Mouse (Mus musculus) neural tube, embryonic 14.5 days (tissue): Measurements from ENCODE around the gene Actl6a. TPM values are rescaled to one million over a fixed set of nuclear protein-coding genes. Genes with fewer than 3 reads are reported as not detected.
"Not testable (repeated sequence)": the region's sequence is repeated elsewhere in the genome, so short reads cannot be mapped to it uniquely, and the experiment has no call there.

ENCODE experiments used
- ATAC-seq: fragments of 200-750 bp; cut with Nextera tagmentation; 2 replicates; pipeline ENCODE4 v1.8.0; 2017; ENCODE audit warnings: low read depth, mild to moderate bottlenecking, moderate TSS enrichment, moderate library complexity
- H3K27ac ChIP-seq: fragments of 300-500 bp; sonication (generic); 2 replicates; pipeline ENCODE4 v1.5.1; 2014; ENCODE audit warnings: low read depth, mild to moderate bottlenecking, control low read depth, low read length, moderate library complexity, mixed read lengths
- H3K27me3 ChIP-seq: fragments of 300-500 bp; sonication (generic); 2 replicates; pipeline ENCODE4 v1.6.1; 2014; ENCODE audit warnings: low read length; ENCODE audit not compliant: control insufficient read depth, insufficient read depth
- H3K36me3 ChIP-seq: fragments of 300-500 bp; sonication (generic); 2 replicates; pipeline ENCODE4 v1.6.1; 2014; ENCODE audit warnings: low read length, mixed read lengths; ENCODE audit not compliant: control insufficient read depth, insufficient read depth
- H3K4me1 ChIP-seq: fragments of 300-500 bp; sonication (generic); 2 replicates; pipeline ENCODE4 v1.6.1; 2014; ENCODE audit warnings: low read length; ENCODE audit not compliant: control insufficient read depth, insufficient read depth
- H3K4me2 ChIP-seq: fragments of 300-500 bp; sonication (generic); 2 replicates; pipeline ENCODE4 v1.6.1; 2014; ENCODE audit warnings: mild to moderate bottlenecking, low read depth, low read length, control low read depth
- H3K4me3 ChIP-seq: fragments of 300-500 bp; sonication (generic); 2 replicates; pipeline ENCODE4 v1.5.1; 2014; ENCODE audit warnings: low read depth, low read length, control low read depth, mixed read lengths
- H3K9ac ChIP-seq: fragments of 300-500 bp; sonication (generic); replicated peaks from 2 replicates; pipeline ENCODE4 v1.6.1; 2014; ENCODE audit warnings: low read depth, mild to moderate bottlenecking, control low read depth, low read length, mixed read lengths
- H3K9me3 ChIP-seq: fragments of 300-500 bp; sonication (generic); 2 replicates; pipeline ENCODE4 v1.6.1; 2016; ENCODE audit warnings: low read length; ENCODE audit not compliant: control insufficient read depth
- WGBS: fragments of 180-500 bp; shearing (Covaris S2); extraction: QIAGEN DNeasy Blood & Tissue Kit; methylation state at CpG from one replicate; pipeline ENCODE4 v1.1.7; 2014; 5-methylcytosine and 5-hydroxymethylcytosine counted together
- polyA plus RNA-seq: library from polyadenylated mRNA; unstranded; fragments of >200 nt; fragmentation: Nextera tagmentation; extraction: Ambion mirVana; gene quantifications from 2 replicates; pipeline ENCODE4 v1.2.1, GENCODE M21; 2014

Gene Actl6a
- polyA plus RNA-seq, 1 experiment from 2014 or later = 57.5 TPM

- Histone ChIP-seq H3K4me2 (no peak overlapping the region), H3K9ac (no peak overlapping the region), H3K9me3 (no peaks in the 10 kb centered on the region), H3K36me3 (no peaks in the 10 kb centered on the region), H3K27ac (no peak overlapping the region), H3K27me3 (no peaks in the 10 kb centered on the region), H3K4me3 (no peak overlapping the region), H3K4me1 (no peaks in the 10 kb centered on the region)
- 89% methylated on average over 9 of the region's 9 CpGs for WGBS
- no peak for ATAC-seq
These were observed 16.5 kb upstream of the Actl6a start for GRCm38 (mm10) chr3:32689567-32689999.

GRCm38 (mm10) chr3:32690008-32690407, 16.1 kb upstream of the Actl6a start:
- H3K27ac ChIP-seq = no peak overlapping the region
- ATAC-seq = no peak
- H3K9me3 ChIP-seq = no peaks in the 10 kb centered on the region
- no peak overlapping the region for H3K4me3 ChIP-seq
- H3K9ac ChIP-seq = no peak overlapping the region
- no peaks in the 10 kb centered on the region for H3K36me3 ChIP-seq
- no peaks in the 10 kb centered on the region for H3K27me3 ChIP-seq
- 91% methylated on average over 3 of the region's 3 CpGs for WGBS
- H3K4me2 ChIP-seq = no peak overlapping the region
- no peaks in the 10 kb centered on the region for H3K4me1 ChIP-seq

GRCm38 (mm10) chr3:32690901-32691300, 15.2 kb upstream of the Actl6a start:
- Histone ChIP-seq H3K36me3 (no peaks in the 10 kb centered on the region), H3K4me2 (no peak overlapping the region), H3K4me1 (no peaks in the 10 kb centered on the region), H3K27me3 (no peaks in the 10 kb centered on the region), H3K27ac (no peak overlapping the region), H3K9ac (no peak overlapping the region), H3K4me3 (no peak overlapping the region), H3K9me3 (no peaks in the 10 kb centered on the region)
- WGBS = 54% methylated on average over 1 of the region's 1 CpGs
- ATAC-seq = no peak

GRCm38 (mm10) chr3:32691841-32692240, 14.3 kb upstream of the Actl6a start:
- Histone ChIP-seq H3K27me3 (no peaks in the 10 kb centered on the region), H3K36me3 (no peaks in the 10 kb centered on the region), H3K4me3 (no peak overlapping the region), H3K9me3 (no peaks in the 10 kb centered on the region), H3K4me1 (no peaks in the 10 kb centered on the region), H3K4me2 (no peak overlapping the region), H3K9ac (no peak overlapping the region), H3K27ac (no peak overlapping the region)
- 87% methylated on average over 5 of the region's 5 CpGs for WGBS
- ATAC-seq = no peak

GRCm38 (mm10) chr3:32694211-32694610, 11.9 kb upstream of the Actl6a start:
- no peak for ATAC-seq

GRCm38 (mm10) chr3:32694737-32695582, 11.1 kb upstream of the Actl6a start:
- Histone ChIP-seq H3K27me3 (no peaks in the 10 kb centered on the region), H3K9ac (no peak overlapping the region), H3K9me3 (no peaks in the 10 kb centered on the region), H3K4me3 (no peak overlapping the region), H3K4me2 (no peak overlapping the region), H3K27ac (no peak overlapping the region), H3K4me1 (no peaks in the 10 kb centered on the region), H3K36me3 (no peaks in the 10 kb centered on the region)
- no peak for ATAC-seq
- WGBS = 81% methylated on average over 12 of the region's 12 CpGs

More at GRCm38 (mm10) chr3:32694211-32694610, 11.9 kb upstream of the Actl6a start:
- Histone ChIP-seq H3K27me3 (no peaks in the 10 kb centered on the region), H3K9me3 (no peaks in the 10 kb centered on the region), H3K4me2 (no peak overlapping the region), H3K9ac (no peak overlapping the region), H3K4me3 (no peak overlapping the region), H3K4me1 (no peaks in the 10 kb centered on the region), H3K36me3 (no peaks in the 10 kb centered on the region), H3K27ac (no peak overlapping the region)
- 47% methylated on average over 5 of the region's 5 CpGs for WGBS

GRCm38 (mm10) chr3:32695583-32695980, 10.5 kb upstream of the Actl6a start:
- Histone ChIP-seq H3K4me1 (no peaks in the 10 kb centered on the region), H3K27ac (no peak overlapping the region), H3K9ac (no peak overlapping the region), H3K4me2 (no peak overlapping the region), H3K27me3 (no peaks in the 10 kb centered on the region), H3K36me3 (no peaks in the 10 kb centered on the region), H3K4me3 (no peak overlapping the region), H3K9me3 (no peaks in the 10 kb centered on the region)
- WGBS = 89% methylated on average over 4 of the region's 4 CpGs
- no peak for ATAC-seq

- Histone ChIP-seq H3K36me3 (no peaks in the 10 kb centered on the region), H3K27me3 (no peaks in the 10 kb centered on the region), H3K4me3 (no peak overlapping the region), H3K4me2 (no peak overlapping the region), H3K4me1 (no peaks in the 10 kb centered on the region), H3K9me3 (no peaks in the 10 kb centered on the region), H3K9ac (no peak overlapping the region), H3K27ac (no peak overlapping the region)
- 34% methylated on average over 7 of the region's 7 CpGs for WGBS
- ATAC-seq = peak; percentile 91
These were observed 7.8 kb upstream of the Actl6a start for GRCm38 (mm10) chr3:32698228-32698863.

- not testable (repeated sequence) for H3K9me3 ChIP-seq, H3K36me3 ChIP-seq, H3K4me1 ChIP-seq, H3K4me3 ChIP-seq, H3K27ac ChIP-seq, ATAC-seq, H3K4me2 ChIP-seq, H3K9ac ChIP-seq, H3K27me3 ChIP-seq
- WGBS = 87% methylated on average over 6 of the region's 6 CpGs
These were observed 2.1 kb upstream of the Actl6a start for GRCm38 (mm10) chr3:32704021-32704420.
